Mouse (Mus musculus) A20 (cell line): ENCODE results near the gene Dapl1.

Experiments used
- DNase-seq: peaks from one replicate; pipeline ENCODE4 v3.0.0-alpha.2; 2011; ENCODE audit warnings: low read depth, low spot score

The Dapl1 gene

DNA sequence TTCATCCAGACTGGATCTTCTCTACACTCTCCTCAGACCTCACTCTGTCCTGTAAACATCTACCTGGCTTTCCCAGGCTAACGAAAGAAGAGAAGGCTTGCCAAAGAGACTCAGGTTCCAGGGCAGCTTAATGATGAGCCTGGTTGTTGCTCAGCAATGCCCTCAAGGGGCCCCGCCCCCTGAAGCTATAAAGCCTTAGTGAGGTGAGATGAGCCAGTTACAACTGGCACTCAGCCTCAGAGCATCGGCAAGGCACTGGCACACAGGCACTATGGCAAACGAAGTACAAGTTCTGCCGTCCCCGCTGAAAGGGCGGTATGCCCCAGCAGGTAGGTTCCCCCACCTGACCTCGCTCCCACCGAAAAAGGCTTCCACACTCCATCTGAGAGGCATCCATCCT is at the start of gene Dapl1:
Dapl1 (plus strand) TSS at position 216 of the 400 bp plus-strand sequence.
- no peak for DNase-seq

DNA sequence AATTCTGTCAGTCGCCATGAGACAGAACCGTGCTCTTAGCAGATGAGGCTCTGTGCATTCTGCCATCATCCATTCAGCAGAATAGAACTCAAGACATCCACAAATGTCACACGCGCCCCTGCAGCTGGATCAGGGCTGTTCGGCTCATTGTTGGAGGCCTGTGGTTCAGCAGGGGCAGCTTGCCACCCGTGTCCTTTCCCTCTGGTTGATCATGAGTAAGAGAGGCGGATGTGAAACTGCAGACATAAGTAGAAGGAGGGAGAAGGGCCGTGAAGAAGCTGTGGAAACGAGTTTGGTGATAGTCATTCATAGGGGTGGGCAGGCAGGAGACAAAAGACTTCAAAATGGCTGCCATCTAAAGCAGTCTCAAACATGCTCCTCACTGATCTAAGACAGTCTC is 49.6 kb upstream of the Dapl1 start:
- DNase-seq = no peak

DNA sequence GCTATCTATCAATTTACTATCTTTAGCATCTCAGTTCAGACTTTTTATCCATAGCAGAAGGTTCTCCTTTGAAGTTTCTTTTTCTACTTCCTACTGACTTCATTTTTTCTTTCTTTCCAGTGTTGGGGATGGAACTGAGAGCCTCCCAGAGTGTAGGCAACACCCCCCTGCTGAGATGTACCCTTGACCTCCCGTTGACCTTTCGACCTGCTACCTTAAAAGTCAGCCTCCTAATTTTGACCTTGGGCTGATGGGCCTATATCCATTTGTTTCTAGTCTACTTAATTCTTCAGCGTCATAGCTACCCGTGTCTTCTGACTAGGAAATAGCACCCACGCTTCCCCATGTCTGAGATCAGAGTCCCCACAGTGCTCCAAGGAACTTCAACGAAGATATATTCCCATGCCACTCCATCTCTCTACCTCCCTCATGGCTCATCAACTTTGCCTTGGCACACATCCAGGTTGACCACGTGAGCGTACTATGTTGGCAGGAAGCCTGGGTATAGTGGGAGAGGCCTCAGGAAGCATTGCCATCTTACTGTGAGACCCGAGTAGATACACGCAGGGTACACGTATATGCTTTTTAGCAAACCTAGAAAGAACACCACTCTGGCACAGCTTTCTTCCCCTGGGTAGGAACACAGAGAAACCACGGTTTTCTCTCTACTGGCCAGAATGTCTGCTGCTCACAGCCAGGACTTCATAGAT is 46.6 kb upstream of the Dapl1 start:
- no peak for DNase-seq

DNA sequence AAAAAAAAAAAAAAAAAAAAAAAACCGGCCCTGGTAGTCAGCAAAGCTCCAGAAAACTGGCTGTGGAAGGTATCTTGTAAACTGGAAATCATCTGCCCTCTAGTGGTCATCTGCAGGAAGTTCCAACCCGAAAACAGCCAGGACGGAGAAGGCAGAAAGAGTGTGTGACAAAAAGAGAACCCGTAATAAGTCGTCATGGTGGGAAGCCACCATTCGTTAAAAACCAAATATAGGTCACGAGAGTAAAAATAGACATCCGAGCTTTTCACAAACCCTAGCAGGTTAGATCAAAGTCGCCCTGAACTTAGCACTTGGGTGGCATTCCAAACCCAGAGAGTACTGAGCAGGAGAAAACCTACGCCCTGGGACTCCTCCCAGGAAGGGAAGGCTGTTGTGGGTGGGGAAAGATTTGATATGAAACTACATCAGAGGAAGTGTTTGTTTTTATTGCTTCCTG is 45.9 kb upstream of the Dapl1 start:
- peak; percentile 3 for DNase-seq

DNA sequence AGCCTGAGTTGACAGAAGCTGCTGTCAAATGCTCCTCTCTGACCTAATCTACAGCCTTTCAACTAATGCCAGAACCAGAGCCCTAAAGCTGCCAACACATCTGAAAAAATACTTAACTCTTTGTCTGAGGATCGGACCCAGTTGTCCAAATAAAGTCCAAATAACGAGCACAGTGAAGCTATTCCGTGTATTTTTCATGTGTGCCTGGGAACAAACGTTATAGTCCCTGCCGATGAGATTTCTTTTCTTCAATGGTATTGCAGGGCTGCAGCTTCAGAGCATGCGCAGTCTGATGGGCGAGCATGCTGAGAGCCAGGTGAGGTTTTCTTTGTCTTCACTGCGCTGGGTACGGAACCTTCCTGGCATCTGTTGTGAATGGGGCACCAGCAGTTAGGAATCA is 44.6 kb upstream of the Dapl1 start:
- DNase-seq = no peak

DNA sequence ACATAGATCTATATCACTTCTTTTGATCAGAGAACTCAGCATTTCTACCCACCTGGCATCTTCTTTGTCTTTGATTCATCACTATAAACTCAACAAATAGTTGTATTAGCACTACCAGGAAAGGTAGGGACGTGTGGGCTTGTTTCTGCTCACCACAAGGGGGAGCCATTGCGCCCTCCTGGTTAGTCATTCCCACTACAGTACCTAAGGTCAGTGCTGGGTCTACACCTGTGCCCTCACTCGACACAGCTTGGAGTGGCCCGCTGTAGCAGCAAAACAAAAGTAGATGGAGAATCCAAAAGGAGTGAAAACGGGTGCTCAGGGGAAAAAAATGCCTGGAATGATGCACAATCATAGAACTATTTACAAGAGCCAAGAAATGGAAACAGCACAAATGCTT is 44.0 kb upstream of the Dapl1 start:
- no peak for DNase-seq

DNA sequence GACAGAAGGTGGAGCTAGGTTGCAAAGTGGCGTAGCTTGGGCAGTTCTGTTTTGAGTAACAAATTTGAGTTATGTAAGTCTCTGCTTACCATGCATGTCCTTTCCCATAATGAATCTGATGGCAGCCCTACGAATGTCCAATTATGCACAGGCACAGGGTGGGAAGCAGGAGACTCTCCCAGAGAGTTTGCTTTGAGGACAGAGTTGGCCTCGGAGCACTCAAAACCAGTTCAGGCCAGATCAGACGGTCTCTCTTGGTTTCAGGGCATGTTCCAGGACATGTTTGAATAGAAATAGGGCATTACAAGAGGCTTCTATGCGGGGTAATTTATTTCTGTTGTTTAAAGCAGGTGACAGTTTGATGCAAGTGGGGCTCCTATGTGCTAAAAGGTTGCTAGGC is 42.8 kb upstream of the Dapl1 start:
- no peak for DNase-seq

DNA sequence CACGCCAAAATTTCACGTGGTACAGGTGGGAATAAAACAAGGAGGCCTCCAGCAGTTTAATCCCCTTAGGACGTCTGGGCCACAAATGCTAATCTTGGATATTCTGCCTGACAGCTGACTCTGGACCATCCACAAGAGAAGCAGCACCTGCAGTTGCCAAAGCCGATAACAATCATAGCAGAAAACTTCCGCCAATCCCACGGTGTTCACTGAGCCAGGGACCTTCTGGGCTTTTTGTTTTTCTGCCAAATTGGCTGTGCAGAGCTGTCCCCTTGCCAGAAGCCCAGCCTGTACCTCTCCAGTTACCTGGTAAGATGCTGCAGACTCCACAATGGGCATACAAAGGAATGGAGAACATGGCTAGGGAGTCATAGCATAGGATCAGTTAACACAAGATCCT is 37.8 kb upstream of the Dapl1 start:
- DNase-seq = no peak

DNA sequence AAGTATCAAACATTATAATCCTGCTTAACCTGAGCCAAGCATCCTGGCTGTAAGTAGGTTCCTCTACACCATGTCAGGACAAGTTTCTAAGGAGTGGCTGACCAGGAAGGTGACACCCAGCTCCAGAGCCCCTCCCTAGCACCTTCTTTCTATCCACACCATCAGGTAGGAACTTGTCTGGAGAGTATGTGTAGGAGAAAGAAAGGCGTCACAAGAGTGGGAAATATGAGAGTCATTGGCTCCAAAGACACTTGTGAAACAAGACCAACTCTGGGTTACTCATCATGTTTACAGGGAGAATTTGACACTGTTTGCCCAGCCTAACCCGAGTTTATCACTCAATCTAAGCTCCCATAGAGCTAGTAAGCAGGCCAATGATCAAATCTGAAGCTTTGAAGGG is 36.7 kb upstream of the Dapl1 start:
- DNase-seq = no peak

DNA sequence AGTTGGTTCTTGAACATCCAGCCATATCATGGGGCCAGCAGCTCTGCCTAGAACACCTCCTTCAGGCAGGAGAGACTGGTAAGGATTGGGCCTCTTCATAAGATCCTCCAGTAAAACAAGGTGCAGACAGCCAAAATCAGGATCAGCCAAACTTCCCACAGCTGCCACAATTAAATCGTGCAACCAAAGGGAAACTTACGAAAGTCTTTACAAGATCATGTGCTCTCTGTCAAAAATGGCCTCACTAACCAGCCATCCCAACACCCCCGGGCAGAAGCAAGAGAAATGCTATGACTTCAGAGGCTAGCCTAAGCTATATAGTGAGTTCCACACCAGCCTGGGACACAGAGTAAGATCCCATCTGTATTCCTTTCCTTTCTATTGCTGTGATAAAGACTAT is 35.9 kb upstream of the Dapl1 start:
- no peak for DNase-seq

DNA sequence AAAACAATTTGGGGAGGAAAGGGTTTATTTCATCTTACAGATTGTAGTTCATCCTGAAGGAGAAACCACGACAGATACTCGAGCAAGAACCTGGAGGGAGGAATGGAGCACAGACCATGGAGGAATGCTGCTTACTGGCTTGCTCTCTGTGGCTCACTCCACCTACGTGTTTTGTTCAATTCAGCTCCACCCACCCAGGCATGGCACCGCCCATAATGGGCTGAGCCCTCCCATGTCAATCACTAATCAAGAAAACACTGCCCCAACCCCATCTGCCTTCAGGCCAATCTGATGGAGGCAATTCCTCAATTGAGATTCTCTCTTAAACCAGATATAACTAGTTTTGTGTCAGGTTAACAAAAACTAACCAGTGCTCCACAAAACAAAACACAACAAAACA is 35.5 kb upstream of the Dapl1 start:
- DNase-seq = no peak

DNA sequence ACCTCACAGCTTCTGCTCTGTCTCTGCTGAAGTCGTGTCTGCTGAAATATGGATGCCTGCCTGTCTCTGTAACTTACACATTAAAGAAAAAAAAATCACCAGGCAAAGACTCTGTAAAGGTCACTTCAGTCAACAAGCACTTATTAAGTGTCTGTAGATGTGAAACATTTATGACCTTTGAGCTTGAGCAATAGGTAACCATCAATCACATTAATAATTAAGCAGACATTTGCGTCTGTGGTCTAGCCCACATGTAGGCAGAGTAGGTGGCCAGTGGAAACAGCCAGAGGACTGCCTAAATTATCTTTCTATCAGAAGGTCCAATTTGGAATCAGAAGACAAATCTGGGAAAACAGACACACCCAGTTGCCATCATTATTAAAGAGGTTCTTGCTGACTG is 32.8 kb upstream of the Dapl1 start:
- no peak for DNase-seq

DNA sequence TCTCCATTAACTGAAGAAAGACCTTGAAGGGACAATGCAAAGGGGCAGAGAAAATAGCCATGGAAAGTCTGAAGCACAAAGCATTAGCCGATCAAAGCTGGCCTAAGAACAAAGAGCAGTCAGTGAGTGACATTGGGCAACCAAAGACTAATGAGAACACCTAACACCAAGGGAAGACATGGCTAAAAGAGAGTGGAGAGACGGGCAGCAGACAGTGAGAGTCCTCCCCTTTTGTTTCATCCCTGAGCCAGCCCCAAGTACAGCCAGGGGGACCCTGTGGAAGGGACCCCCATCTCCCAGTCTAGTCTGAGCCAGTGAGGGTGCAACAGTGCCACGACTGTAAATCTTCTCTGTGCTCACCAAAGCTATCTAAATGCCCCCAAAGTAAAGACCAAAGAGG is 32.4 kb upstream of the Dapl1 start:
- no peak for DNase-seq

DNA sequence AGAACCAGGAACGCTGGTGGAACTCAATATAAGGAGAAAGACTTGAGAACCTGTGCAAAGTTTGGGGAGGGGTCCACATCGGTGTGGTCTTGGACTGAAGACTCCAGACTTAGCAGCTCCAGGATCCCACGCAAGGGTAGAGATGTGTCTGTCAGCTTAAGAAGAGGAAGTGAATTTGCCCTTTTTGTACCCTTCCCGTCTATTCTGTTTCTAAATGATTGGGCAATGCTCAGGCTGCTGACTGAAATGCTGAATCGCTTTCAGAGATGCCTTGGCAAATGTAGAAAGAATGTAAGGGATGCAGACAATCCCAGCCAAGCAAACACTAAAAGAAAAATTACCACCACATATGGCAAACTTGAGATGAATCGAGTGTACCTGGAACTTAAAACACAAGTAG is 22.4 kb upstream of the Dapl1 start:
- DNase-seq = no peak

DNA sequence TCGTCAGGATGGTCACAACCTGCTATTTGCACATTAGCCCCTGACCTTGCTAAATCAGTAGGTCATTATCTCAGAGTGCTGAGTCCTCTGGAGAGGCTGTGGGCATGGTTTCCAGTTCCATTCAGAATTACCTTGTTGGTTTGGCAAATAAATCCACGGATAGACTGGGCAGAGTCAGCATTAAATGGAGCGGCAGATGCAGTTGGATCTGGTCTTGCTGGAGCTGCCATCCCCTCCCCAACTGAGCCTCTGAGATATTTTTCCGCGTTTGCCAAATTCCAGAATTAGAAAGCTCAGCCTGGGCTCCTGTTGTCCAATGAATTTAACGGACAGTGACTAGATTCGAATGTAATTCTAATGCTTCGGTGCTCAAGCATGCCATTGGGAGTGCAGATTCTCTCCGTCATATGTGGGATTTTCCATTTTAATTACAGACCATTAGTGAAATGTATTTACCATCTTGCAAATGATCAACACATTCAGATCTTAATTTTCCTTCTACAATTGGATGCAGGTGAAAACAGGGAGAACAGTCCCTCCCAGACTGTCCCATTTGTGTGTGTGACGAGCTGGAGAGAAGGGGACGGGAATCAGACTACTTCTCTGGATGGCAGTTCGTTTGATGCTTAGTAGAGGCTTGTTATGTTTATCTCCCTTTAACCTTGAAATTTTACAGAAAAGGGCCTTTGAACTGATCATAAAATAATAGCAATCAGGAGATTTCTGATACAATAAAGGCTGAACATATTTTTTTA is 20.8 kb upstream of the Dapl1 start:
- no peak for DNase-seq

DNA sequence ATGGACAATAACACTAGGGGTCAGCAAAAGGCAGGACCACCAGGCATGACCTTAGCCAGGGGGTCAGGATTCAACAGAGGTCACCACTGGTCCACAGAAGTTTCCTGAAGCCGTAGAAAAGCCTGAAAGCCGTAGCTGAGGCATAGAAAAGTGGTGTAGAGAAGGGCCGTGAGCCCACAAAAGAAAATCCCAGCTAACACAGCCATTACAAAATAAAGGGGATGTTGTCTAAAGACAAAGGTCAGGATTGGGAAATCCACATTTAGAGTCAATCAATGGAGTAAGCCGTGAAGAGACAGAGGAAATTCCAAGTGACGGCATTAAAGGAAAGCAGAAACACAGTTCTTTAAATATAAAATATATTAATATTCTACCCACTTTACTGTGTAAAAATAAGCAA is 18.8 kb upstream of the Dapl1 start:
- no peak for DNase-seq

DNA sequence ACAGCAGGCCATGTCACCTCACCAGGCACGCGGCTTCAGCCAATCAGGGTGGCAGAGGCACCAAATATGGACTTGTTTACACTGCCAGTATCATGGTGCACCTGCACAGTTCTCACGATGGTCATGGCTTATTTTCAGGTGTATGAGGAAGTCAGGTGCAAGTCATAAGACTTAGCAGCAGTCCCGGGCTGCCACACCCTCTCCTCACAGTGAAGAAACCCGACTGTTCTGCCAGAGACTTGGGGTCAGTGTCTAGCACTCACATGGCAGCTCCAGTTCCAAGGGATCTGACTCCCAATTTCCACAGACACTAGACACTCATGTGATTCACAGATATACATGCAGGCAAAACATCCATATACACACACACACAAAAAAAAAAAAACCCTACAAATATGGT is 18.1 kb upstream of the Dapl1 start:
- DNase-seq = no peak

DNA sequence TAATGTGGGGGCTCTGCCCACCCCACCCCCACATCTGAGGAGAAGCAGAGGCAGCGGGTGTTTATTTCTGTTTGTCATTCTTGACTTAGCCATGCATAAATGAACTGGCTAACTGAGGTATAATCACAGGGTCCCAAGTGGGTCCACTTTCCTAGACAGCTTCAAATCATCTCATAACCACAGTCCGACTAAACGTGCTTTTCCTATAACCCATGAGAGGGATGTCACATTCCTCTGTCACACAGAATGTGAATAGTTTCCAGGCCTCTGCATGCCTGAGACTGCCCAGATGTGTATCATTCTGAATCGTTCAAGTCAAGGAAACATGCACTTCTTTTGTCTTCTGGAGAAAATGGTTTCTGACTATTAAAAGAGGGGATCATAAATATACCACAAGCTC is 17.4 kb upstream of the Dapl1 start:
- no peak for DNase-seq

DNA sequence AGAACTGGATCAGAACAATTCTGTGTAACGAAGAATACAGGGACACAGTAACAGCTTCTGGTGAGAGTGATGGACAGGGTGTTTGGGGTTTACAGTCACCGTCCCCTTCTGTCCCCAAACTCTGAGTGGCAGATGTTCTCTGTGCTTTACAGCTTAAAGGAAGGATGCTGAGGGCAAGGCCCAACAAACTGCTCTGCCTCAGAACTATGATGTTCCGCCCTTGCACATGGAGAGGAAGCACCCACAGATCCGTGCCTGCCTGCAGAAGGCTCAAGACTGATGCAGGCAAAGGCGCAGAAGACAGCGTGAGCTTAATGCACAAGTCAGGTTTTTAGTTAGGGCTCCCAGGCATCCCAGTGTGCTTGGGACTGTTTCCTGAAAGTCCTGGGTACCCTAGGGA is 16.5 kb upstream of the Dapl1 start:
- no peak for DNase-seq

DNA sequence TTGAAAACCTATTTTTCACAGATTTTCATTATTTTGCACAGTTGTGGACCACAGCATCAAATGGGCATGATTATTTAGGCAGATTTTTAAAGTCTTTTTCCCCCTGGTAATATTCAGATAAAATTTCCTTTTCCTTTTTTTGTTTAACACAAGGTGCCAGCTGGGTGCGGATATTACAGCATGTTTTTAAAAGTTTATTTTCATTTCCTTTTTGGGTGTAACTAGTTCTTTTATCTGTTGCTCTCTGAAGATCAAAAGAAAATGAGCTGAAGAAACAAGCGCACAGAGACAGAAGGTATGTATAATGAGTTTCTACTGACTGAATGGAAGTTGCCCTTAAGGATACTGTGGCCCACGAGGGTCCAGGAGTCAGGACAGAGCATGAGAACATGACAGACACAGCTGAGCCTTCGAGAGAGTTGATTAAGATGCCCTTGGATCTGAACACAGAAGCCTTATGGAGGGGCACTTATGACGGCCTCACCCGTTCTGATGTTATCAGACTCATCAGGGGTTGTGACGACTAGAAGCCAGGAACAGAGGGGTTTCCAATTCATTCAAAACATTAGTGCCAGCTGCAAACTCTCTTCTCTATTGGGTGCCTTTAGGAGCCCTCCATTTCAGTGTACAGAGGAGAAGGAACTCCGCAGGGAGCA is 14.7 kb upstream of the Dapl1 start:
- no peak for DNase-seq

DNA sequence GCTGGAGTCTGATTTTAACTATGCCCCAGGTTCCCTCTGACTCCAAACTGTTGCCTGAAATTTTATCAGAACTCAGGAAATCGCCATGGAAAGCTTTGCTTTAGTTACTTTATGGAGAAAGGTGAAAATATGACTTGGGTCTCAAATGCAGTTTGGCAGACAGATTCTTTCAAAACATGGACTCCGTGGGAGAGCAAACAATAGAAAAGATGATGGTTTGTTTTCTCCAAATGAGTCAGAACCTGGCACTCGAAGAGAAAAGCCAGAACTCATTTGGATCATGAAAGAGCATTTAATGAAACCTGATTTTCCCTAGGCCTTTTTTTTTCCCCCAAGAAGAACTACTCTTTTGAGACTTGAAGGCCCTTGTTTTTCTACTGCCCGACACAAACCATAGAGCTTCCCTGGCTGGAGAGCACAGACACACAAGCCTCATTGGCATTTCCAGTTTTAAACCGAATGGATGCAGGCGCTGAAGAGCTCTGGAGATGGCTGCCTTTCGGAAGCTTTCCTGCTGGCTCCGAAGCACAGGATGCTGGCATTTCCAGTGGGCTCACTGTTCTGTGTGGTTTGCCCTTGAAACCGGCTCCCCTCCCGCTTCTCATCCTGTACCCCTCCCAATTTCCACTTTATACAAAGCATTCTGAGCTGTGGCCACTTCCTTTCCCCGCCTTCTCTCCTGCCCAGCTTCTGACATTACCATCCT is 14.0 kb upstream of the Dapl1 start:
- DNase-seq = no peak
